Mouse (Mus musculus): ENCODE results near the gene Msi2. TPM values are rescaled to one million over a fixed set of nuclear protein-coding genes. Genes with fewer than 3 reads are reported as not detected.

Msi2 gene
- polyA plus RNA-seq, 1 experiment from 2014 or later: 24.5 TPM

- Histone ChIP-seq H3K9ac (ENCODE audit: low read depth, low read length) (no peak overlapping the region), H3K4me1 (replicated peaks; ENCODE audit: insufficient read depth, low read length) (peaks cover 37% of the 10 kb centered on the region), H3K9me3 (replicated peaks; ENCODE audit: low read length) (no peaks in the 10 kb centered on the region), H3K4me3 (replicated peaks; ENCODE audit: low read depth, low read length) (no peak overlapping the region), H3K36me3 (ENCODE audit: insufficient read depth, low read length) (no peaks in the 10 kb centered on the region), H3K4me2 (ENCODE audit: low read length) (no peak overlapping the region), H3K27me3 (ENCODE audit: insufficient read depth, low read length) (no peaks in the 10 kb centered on the region), H3K27ac (no peak overlapping the region)
- DNase-seq (ENCODE audit: low spot score) (no peak), ATAC-seq (replicated peaks; ENCODE audit: low FRiP score, low read depth) (no peak)
- TF ChIP-seq CTCF (IDR thresholded peaks at IDR 0.05; ENCODE audit: low read depth): no peak
- 78% methylated on average over 15 of the region's 15 CpGs for whole genome bisulfite sequencing
Observed at GRCm38 (mm10) chr11:88541666-88542639, 176.4 kb downstream of the Msi2 start.

GRCm38 (mm10) chr11:88539637-88540478, 178.5 kb downstream of the Msi2 start:
- H3K4me2 ChIP-seq (ENCODE audit: low read length): no peak overlapping the region
- no peak overlapping the region for H3K4me3 ChIP-seq (replicated peaks; ENCODE audit: low read depth, low read length)
- WGBS: 54% methylated on average over 8 of the region's 8 CpGs
- no peaks in the 10 kb centered on the region for H3K27me3 ChIP-seq (ENCODE audit: insufficient read depth, low read length)
- no peaks in the 10 kb centered on the region for H3K9me3 ChIP-seq (replicated peaks; ENCODE audit: low read length)
- no peak for DNase-seq (ENCODE audit: low spot score)
- H3K9ac ChIP-seq (ENCODE audit: low read depth, low read length): no peak overlapping the region
- peaks cover 49% of the 10 kb centered on the region for H3K4me1 ChIP-seq (replicated peaks; ENCODE audit: insufficient read depth, low read length)
- no peak for ATAC-seq (replicated peaks; ENCODE audit: low FRiP score, low read depth)
- H3K36me3 ChIP-seq (ENCODE audit: insufficient read depth, low read length): no peaks in the 10 kb centered on the region
- H3K27ac ChIP-seq: no peak overlapping the region
- no peak for TF ChIP-seq CTCF (IDR thresholded peaks at IDR 0.05; ENCODE audit: low read depth)

- peaks cover 58% of the 10 kb centered on the region for H3K4me1 ChIP-seq (replicated peaks; ENCODE audit: insufficient read depth, low read length)
Observed at GRCm38 (mm10) chr11:88538710-88539340, 179.5 kb downstream of the Msi2 start.

GRCm38 (mm10) chr11:88537344-88537743, 181.0 kb downstream of the Msi2 start:
- no peak for TF ChIP-seq CTCF (IDR thresholded peaks at IDR 0.05; ENCODE audit: low read depth)
- Histone ChIP-seq H3K4me3 (replicated peaks; ENCODE audit: low read depth, low read length) (no peak overlapping the region), H3K4me1 (replicated peaks; ENCODE audit: insufficient read depth, low read length) (peaks cover 49% of the 10 kb centered on the region), H3K36me3 (ENCODE audit: insufficient read depth, low read length) (no peaks in the 10 kb centered on the region), H3K9ac (ENCODE audit: low read depth, low read length) (no peak overlapping the region), H3K27ac (no peak overlapping the region), H3K9me3 (replicated peaks; ENCODE audit: low read length) (no peaks in the 10 kb centered on the region), H3K27me3 (ENCODE audit: insufficient read depth, low read length) (no peaks in the 10 kb centered on the region), H3K4me2 (ENCODE audit: low read length) (no peak overlapping the region)
- DNase-seq (ENCODE audit: low spot score): no peak
- no peak for ATAC-seq (replicated peaks; ENCODE audit: low FRiP score, low read depth)
- 41% methylated on average over 7 of the region's 7 CpGs for WGBS

More at GRCm38 (mm10) chr11:88538710-88539340, 179.5 kb downstream of the Msi2 start:
- no peak for ATAC-seq (replicated peaks; ENCODE audit: low FRiP score, low read depth)
- Histone ChIP-seq H3K9me3 (replicated peaks; ENCODE audit: low read length) (no peaks in the 10 kb centered on the region), H3K36me3 (ENCODE audit: insufficient read depth, low read length) (no peaks in the 10 kb centered on the region), H3K4me3 (replicated peaks; ENCODE audit: low read depth, low read length) (no peak overlapping the region), H3K27me3 (ENCODE audit: insufficient read depth, low read length) (no peaks in the 10 kb centered on the region), H3K9ac (ENCODE audit: low read depth, low read length) (no peak overlapping the region), H3K27ac (no peak overlapping the region), H3K4me2 (ENCODE audit: low read length) (no peak overlapping the region)
- TF ChIP-seq CTCF (IDR thresholded peaks at IDR 0.05; ENCODE audit: low read depth): no peak
- WGBS: 69% methylated on average over 13 of the region's 13 CpGs
- no peak for DNase-seq (ENCODE audit: low spot score)

GRCm38 (mm10) chr11:88536861-88537260, 181.5 kb downstream of the Msi2 start:
- H3K9me3 ChIP-seq (replicated peaks; ENCODE audit: low read length): no peaks in the 10 kb centered on the region
- WGBS: 93% methylated on average over 2 of the region's 2 CpGs
- no peak overlapping the region for H3K9ac ChIP-seq (ENCODE audit: low read depth, low read length)
- no peak for ATAC-seq (replicated peaks; ENCODE audit: low FRiP score, low read depth)
- H3K27ac ChIP-seq: no peak overlapping the region
- no peak overlapping the region for H3K4me2 ChIP-seq (ENCODE audit: low read length)
- H3K36me3 ChIP-seq (ENCODE audit: insufficient read depth, low read length): no peaks in the 10 kb centered on the region
- no peak overlapping the region for H3K4me3 ChIP-seq (replicated peaks; ENCODE audit: low read depth, low read length)
- no peak for TF ChIP-seq CTCF (IDR thresholded peaks at IDR 0.05; ENCODE audit: low read depth)
- peaks cover 46% of the 10 kb centered on the region for H3K4me1 ChIP-seq (replicated peaks; ENCODE audit: insufficient read depth, low read length)
- no peak for DNase-seq (ENCODE audit: low spot score)
- H3K27me3 ChIP-seq (ENCODE audit: insufficient read depth, low read length): no peaks in the 10 kb centered on the region

Measured in kidney, postnatal 0 days (tissue).